Mouse (Mus musculus) small intestine, adult 2 months (tissue): ENCODE data around the gene Rnf123. TPM values are rescaled to one million over a fixed set of nuclear protein-coding genes. Genes with fewer than 3 reads are reported as not detected.
A peak's percentile ranks its signal among the peaks of the same experiment; 100 is the strongest.

Source experiments
- H3K27ac ChIP-seq: fragments of 200-500 bp; 2 replicates; pipeline ENCODE4 v1.5.1; 2012; ENCODE audit warnings: low read depth, low read length, control low read depth, inconsistent platforms; ENCODE audit not compliant: insufficient read depth
- H3K27me3 ChIP-seq: fragments of 200-500 bp; 2 replicates; pipeline ENCODE4 v1.6.1; 2012; ENCODE audit warnings: mild to moderate bottlenecking, moderate library complexity, low read length, inconsistent platforms; ENCODE audit not compliant: control insufficient read depth, insufficient read depth
- H3K36me3 ChIP-seq: fragments of 200-500 bp; 2 replicates; pipeline ENCODE4 v1.6.1; 2012; ENCODE audit warnings: mild to moderate bottlenecking, low read length, control low read depth, inconsistent platforms; ENCODE audit not compliant: control insufficient read depth, insufficient read depth
- H3K4me1 ChIP-seq: fragments of 200-500 bp; 2 replicates; pipeline ENCODE4 v1.6.1; 2012; ENCODE audit warnings: low read length, inconsistent platforms, mixed read lengths; ENCODE audit not compliant: control insufficient read depth, insufficient read depth, insufficient read length
- H3K4me3 ChIP-seq: fragments of 200-500 bp; 2 replicates; pipeline ENCODE4 v1.5.1; 2012; ENCODE audit warnings: low read depth, mild to moderate bottlenecking, control low read depth, inconsistent platforms, low read length, moderate library complexity
- CTCF ChIP-seq: fragments of 200-500 bp; IDR thresholded peaks from 2 replicates; pipeline ENCODE4 v1.5.1; 2012; ENCODE audit warnings: low read depth, mild to moderate bottlenecking, control low read depth, inconsistent platforms, low read length, moderate library complexity, mixed read lengths; ENCODE audit not compliant: insufficient replicate concordance, insufficient read length; ENCODE audit errors: extremely low read depth
- POLR2A ChIP-seq: fragments of 200-500 bp; IDR thresholded peaks from 2 replicates; pipeline ENCODE4 v1.6.1; 2012; ENCODE audit warnings: low read depth, mild to moderate bottlenecking, control low read depth, inconsistent platforms, low read length, moderate library complexity
- WGBS: fragments of 180-500 bp; shearing (Covaris S2); methylation state at CpG from one replicate; pipeline ENCODE4 v1.1.7; 2018; 5-methylcytosine and 5-hydroxymethylcytosine counted together
- polyA plus RNA-seq: library from polyadenylated mRNA; depleted of rRNA; stranded (reverse); fragments of >200 nt; gene quantifications from 2 replicates; pipeline ENCODE4 v1.2.3, GENCODE M21; 2012

Gene Rnf123
- polyA plus RNA-seq, 1 experiment: 86.7 TPM

DNA sequence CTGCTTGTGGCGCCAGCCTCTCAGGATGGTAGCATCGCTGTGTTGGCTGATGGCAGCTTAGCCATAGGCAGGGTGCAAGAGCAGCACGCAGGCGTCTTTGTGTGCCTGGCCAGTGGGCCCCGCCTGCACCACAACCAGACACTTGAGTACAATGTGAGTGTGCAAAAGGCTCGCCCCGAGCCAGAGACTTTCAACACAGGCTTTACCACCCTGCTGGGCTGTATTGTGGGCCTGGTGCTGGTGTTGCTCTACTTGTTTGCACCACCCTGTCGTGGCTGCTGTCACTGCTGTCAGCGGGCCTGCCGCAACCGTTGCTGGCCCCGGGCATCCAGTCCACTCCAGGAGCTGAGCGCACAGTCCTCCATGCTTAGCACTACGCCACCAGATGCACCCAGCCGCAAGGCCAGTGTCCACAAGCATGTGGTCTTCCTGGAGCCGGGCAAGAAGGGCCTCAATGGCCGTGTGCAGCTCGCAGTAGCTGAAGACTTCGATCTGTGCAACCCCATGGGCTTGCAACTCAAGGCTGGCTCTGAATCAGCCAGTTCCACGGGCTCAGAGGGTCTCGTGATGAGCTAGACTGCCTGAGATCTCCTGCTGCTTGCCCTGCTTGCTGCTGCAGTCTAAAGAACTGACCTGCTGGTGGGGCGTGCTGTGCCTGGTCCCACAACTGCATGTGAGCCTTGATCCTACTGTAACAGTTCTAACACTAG lies 28.7 kb downstream of the Rnf123 start:
- Histone ChIP-seq H3K4me1 (peaks cover 20% of the 10 kb centered on the region), H3K27me3 (no peaks in the 10 kb centered on the region), H3K4me3 (no peak overlapping the region), H3K36me3 (peaks cover 66% of the 10 kb centered on the region), H3K27ac (no peak overlapping the region)
- WGBS: 72% methylated on average over 22 of the region's 22 CpGs
- TF ChIP-seq POLR2A: no peak
- no peak for TF ChIP-seq CTCF

DNA sequence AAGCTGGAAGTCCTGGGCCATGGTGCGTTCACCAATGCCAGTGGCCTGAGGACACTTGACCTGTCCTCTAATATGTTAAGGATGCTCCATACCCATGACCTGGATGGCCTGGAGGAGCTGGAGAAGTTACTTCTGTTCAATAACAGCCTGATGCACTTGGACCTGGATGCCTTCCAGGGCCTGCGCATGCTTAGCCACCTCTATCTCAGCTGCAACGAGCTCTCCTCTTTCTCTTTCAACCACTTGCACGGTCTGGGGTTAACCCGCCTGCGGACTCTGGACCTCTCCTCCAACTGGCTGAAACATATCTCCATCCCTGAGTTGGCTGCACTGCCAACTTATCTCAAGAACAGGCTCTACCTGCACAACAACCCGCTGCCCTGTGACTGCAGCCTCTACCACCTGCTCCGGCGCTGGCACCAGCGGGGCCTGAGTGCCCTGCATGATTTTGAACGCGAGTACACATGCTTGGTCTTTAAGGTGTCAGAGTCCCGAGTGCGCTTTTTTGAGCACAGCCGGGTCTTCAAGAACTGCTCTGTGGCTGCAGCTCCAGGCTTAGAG lies 29.4 kb downstream of the Rnf123 start:
- 29% methylated on average over 15 of the region's 15 CpGs for WGBS
- no peak overlapping the region for H3K4me3 ChIP-seq
- peak overlapping the region; percentile 44 for H3K27ac ChIP-seq
- TF ChIP-seq CTCF (no peak), POLR2A (peak; percentile 9; the same call in 1 of the 2 replicates)
- peaks cover 62% of the 10 kb centered on the region for H3K36me3 ChIP-seq
- H3K27me3 ChIP-seq: no peaks in the 10 kb centered on the region
- H3K4me1 ChIP-seq: peaks cover 20% of the 10 kb centered on the region

DNA sequence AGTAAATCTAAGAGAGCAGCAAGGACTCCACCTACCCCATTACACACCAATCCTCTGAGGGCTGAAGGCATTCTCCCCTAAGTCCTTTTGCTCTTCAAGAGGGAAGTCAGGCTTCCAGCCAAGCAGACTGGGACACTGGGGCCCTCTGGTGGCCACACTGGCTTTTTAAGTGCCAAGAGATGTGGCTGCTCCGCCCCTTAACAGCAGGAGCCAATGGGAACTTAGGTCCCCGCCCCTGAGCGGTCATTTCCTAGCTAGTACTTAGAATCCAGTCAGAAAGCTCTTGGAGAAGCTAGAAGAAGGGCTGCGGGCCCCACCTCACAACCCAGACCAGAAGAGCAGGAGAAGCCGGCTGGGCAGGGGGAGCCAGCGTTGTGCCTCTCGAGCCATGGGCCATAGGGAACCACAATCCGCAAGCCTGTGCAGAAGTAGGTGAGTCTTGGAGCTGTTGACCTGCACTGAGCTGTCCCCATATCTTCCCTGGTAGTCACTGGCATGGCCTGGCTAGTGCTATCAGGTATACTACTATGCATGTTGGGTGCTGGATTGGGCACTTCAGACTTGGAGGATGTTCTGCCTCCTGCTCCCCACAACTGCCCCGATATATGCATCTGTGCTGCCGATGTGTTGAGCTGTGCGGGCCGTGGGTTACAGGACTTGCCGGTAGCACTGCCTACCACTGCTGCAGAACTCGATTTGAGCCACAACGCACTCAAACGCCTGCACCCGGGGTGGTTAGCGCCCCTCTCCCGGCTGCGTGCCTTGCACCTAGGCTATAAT lies 30.1 kb downstream of the Rnf123 start, which contains the start of gene Amigo3:
Amigo3 (plus strand) TSS at position 275 of the 780 bp plus-strand sequence.
- Histone ChIP-seq H3K4me3 (peak within 1 kb of the TSS; percentile 41), H3K27ac (peak within 1 kb of the TSS; percentile 44), H3K36me3 (peaks cover 55% of the 10 kb centered on the region), H3K4me1 (peaks cover 24% of the 10 kb centered on the region), H3K27me3 (no peaks in the 10 kb centered on the region)
- peak; percentile 95 for TF ChIP-seq CTCF
- peak; percentile 35; the same call in 1 of the 2 replicates for TF ChIP-seq POLR2A
- 33% methylated on average over 20 of the region's 20 CpGs for WGBS

DNA sequence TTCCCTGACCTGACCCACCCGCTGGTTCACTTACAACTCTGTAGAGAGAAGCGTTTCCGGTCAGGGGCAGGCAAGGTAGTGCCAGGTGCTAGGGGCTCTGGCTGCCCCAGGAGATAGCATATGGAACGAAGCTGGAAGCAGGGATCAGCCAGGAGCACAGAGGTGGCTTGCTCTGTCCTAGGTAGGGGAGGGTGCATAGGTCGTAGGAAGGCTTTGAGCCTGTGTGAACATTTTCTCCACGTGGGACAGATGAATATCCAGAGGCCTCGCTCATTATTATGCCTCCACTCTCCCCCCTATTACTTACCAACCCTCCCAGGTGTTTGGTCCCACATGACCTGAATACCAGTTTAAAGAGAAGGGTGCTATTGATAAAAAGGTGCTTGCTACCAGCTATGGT lies 30.7 kb downstream of the Rnf123 start:
- Histone ChIP-seq H3K36me3 (peaks cover 51% of the 10 kb centered on the region), H3K4me3 (no peak overlapping the region), H3K27ac (no peak overlapping the region), H3K4me1 (peaks cover 31% of the 10 kb centered on the region), H3K27me3 (no peaks in the 10 kb centered on the region)
- 63% methylated on average over 7 of the region's 7 CpGs for WGBS
- TF ChIP-seq CTCF (no peak), POLR2A (no peak)

DNA sequence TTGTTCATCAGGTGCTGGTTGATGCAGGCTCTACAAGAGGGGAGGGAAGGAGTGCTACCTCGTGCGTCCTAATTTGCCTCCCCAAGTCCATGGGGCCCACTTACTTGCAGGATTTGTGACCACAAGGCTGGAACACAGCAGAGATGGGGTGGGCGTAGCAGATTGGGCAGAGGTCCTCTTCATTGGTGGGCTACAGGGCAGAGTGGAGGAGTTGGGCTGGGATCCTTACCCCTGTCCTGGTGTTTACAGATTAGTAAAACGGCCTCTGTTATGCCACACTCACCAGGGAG lies 31.3 kb downstream of the Rnf123 start:
- 64% methylated on average over 4 of the region's 4 CpGs for WGBS
- H3K27me3 ChIP-seq: no peaks in the 10 kb centered on the region
- H3K4me1 ChIP-seq: peaks cover 31% of the 10 kb centered on the region
- TF ChIP-seq POLR2A (no peak), CTCF (no peak)
- peaks cover 49% of the 10 kb centered on the region for H3K36me3 ChIP-seq
- no peak overlapping the region for H3K27ac ChIP-seq
- no peak overlapping the region for H3K4me3 ChIP-seq

DNA sequence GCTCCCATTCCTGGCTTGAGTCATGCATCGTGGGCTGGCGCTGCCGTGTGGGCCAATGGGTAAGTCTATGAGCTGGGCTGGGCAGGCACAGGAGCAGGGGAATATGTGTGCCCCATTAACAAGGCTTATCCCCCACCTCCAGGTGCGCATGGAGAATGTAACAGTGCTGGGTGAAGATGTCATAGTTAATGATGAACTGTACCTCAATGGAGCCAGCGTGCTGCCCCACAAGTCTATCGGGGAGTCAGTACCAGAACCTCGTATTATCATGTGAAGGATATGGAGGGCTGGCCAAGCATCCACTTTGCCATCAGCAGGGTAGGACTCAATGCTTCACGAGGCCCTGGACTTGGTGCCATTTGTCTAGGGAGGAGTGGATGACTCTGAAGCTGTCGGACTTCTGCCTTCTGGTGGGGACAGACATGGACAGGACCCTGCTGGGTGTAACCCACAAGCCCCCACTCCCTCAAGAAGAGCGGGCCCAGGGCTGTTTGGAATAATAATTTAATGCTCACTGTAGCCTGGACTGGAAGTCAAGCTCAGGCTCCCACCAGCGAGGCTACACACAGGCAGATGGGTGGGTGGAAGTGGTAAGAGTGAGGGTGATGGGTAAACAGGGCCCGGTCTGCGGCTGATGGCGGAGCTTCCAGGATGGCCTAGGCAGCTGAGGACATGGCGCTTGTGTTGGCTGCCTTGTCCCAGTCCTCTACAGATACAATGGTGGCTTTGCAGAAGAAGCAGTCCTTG lies 31.8 kb downstream of the Rnf123 start:
- Histone ChIP-seq H3K27ac (no peak overlapping the region), H3K36me3 (peaks cover 50% of the 10 kb centered on the region), H3K27me3 (no peaks in the 10 kb centered on the region), H3K4me1 (peaks cover 31% of the 10 kb centered on the region), H3K4me3 (no peak overlapping the region)
- 87% methylated on average over 15 of the region's 15 CpGs for WGBS
- TF ChIP-seq CTCF (no peak), POLR2A (no peak)
